Mouse (Mus musculus): ENCODE measurements around the gene Olfr434. TPM values are rescaled to one million over a fixed set of nuclear protein-coding genes. Genes with fewer than 3 reads are reported as not detected.

Gene Olfr434
- total RNA-seq, 2 experiments from 2014 or later, result not detected

Other genes starting within 250 kb of the Olfr434 start
- gene Olfr441, start 106.7 kb upstream of the Olfr434 start, total RNA-seq (2021), result not detected
- not detected for gene Olfr237-ps1, start 66.5 kb upstream of the Olfr434 start, total RNA-seq (2021)
- not detected for gene Olfr437, start 49.7 kb upstream of the Olfr434 start, total RNA-seq (2021)
- not detected for gene Olfr13, start 40.9 kb upstream of the Olfr434 start, total RNA-seq (2021)
- gene Olfr435, start 15.9 kb upstream of the Olfr434 start, total RNA-seq (2021), result not detected
- not detected for gene Olfr47, start 18.5 kb downstream of the Olfr434 start, total RNA-seq (2021)
- gene Arhgef5, start 52.6 kb downstream of the Olfr434 start, total RNA-seq (2021), result 10 to 100 TPM; 18.8 to 19.2 TPM
- not detected for gene Nobox, start 96.5 kb downstream of the Olfr434 start, total RNA-seq (2021)